Mouse (Mus musculus): Measurements from ENCODE around the gene Rimbp3. TPM values are rescaled to one million over a fixed set of nuclear protein-coding genes. Genes with fewer than 3 reads are reported as not detected.

The Rimbp3 gene
- total RNA-seq, 1 experiment: 2.9 TPM

GRCm38 (mm10) chr16:17232794-17233701 lies 24.6 kb downstream of the Rimbp3 start, which contains the start of gene Hic2:
TSS of gene Hic2 (plus strand) at chr16:17233572.
- in situ Hi-C loops (cut with MboI; ENCODE audit: low sequenced_read_pairs in 2 of 2, unreplicated experiment in 2 of 2): no loop called here
- TF ChIP-seq HCFC1 (IDR thresholded peaks at IDR 0.05; ENCODE audit: borderline replicate concordance, insufficient read depth, low read length) (no peak), MAFK (IDR thresholded peaks at IDR 0.05; ENCODE audit: insufficient read depth, low read depth, low read length) (no peak), ZNF384 (IDR thresholded peaks at IDR 0.05; ENCODE audit: low read depth, low read length) (no peak), ZC3H11A (IDR thresholded peaks at IDR 0.05; ENCODE audit: borderline replicate concordance, low read depth, low read length) (no peak), CHD2 (IDR thresholded peaks at IDR 0.05; ENCODE audit: low read depth, low read length) (no peak; the same call in 1 of the 2 replicates)
- H3K4me1 ChIP-seq (ENCODE audit: control insufficient read depth in 2 of 2, insufficient read depth in 2 of 2, low read length in 2 of 2, poor library complexity in 1 of 2): peaks cover 11 to 20% of the 10 kb centered on the region in 2 experiments

GRCm38 (mm10) chr16:17233702-17234498 lies 25.5 kb downstream of the Rimbp3 start:
- peaks cover 11 to 26% of the 10 kb centered on the region in 2 experiments for H3K4me1 ChIP-seq (ENCODE audit: control insufficient read depth in 2 of 2, insufficient read depth in 2 of 2, low read length in 2 of 2, poor library complexity in 1 of 2)
- H3K36me3 ChIP-seq (ENCODE audit: control insufficient read depth, insufficient read depth, low read length, poor library complexity, severe bottlenecking): peaks cover 4% of the 10 kb centered on the region; the same call in 1 of the 2 replicates
- no peaks in the 10 kb centered on the region for H3K9me3 ChIP-seq (ENCODE audit: control insufficient read depth, insufficient read depth, low read depth, low read length)
- peak overlapping the region; percentile 78 for H3K27ac ChIP-seq (ENCODE audit: insufficient read depth, low read depth, low read length, poor library complexity, severe bottlenecking)
- TF ChIP-seq CHD2 (IDR thresholded peaks at IDR 0.05; ENCODE audit: low read depth, low read length) (no peak), HCFC1 (IDR thresholded peaks at IDR 0.05; ENCODE audit: borderline replicate concordance, insufficient read depth, low read length) (0 out of 2 replicates have a peak, but pooled peaks have one; percentile 46)
- H3K9ac ChIP-seq (ENCODE audit: insufficient read depth, low read depth, low read length, poor library complexity, severe bottlenecking): peak overlapping the region; percentile 91
- in situ Hi-C loops (cut with MboI; ENCODE audit: low sequenced_read_pairs in 2 of 2, unreplicated experiment in 2 of 2): no loop called here
- H3K4me3 ChIP-seq (ENCODE audit: insufficient read depth in 1 of 2, low read depth in 1 of 2, low read length in 2 of 2, poor library complexity in 1 of 2, severe bottlenecking in 1 of 2): peak overlapping the region; percentile 87 to 91
- DNase-seq (ENCODE audit: low read depth, low spot score): peak; percentile 47

More at GRCm38 (mm10) chr16:17232794-17233701, 24.6 kb downstream of the Rimbp3 start, which contains the start of gene Hic2:
- Histone ChIP-seq H3K36me3 (ENCODE audit: control insufficient read depth, insufficient read depth, low read length, poor library complexity, severe bottlenecking) (peaks cover 4% of the 10 kb centered on the region; the same call in 1 of the 2 replicates), H3K4me3 (ENCODE audit: insufficient read depth in 1 of 2, low read depth in 1 of 2, low read length in 2 of 2, poor library complexity in 1 of 2, severe bottlenecking in 1 of 2) (peak within 1 kb of the TSS; percentile 87 to 91), H3K27ac (ENCODE audit: insufficient read depth, low read depth, low read length, poor library complexity, severe bottlenecking) (peak within 1 kb of the TSS; percentile 78), H3K9me3 (ENCODE audit: control insufficient read depth, insufficient read depth, low read depth, low read length) (no peaks in the 10 kb centered on the region), H3K9ac (ENCODE audit: insufficient read depth, low read depth, low read length, poor library complexity, severe bottlenecking) (peak within 1 kb of the TSS; percentile 91)
- peak; percentile 98 for DNase-seq (ENCODE audit: low read depth, low spot score)

GRCm38 (mm10) chr16:17234499-17234895 lies 26.1 kb downstream of the Rimbp3 start:
- peak; percentile 52 for DNase-seq (ENCODE audit: low read depth, low spot score)
- Histone ChIP-seq H3K27ac (ENCODE audit: insufficient read depth, low read depth, low read length, poor library complexity, severe bottlenecking) (peak overlapping the region; percentile 78; the same call in 1 of the 2 replicates), H3K36me3 (ENCODE audit: control insufficient read depth, insufficient read depth, low read length, poor library complexity, severe bottlenecking) (peaks cover 4% of the 10 kb centered on the region; the same call in 1 of the 2 replicates), H3K4me1 (ENCODE audit: control insufficient read depth in 2 of 2, insufficient read depth in 2 of 2, low read length in 2 of 2, poor library complexity in 1 of 2) (peaks cover 11 to 31% of the 10 kb centered on the region in 2 experiments), H3K4me3 (ENCODE audit: insufficient read depth in 1 of 2, low read depth in 1 of 2, low read length in 2 of 2, poor library complexity in 1 of 2, severe bottlenecking in 1 of 2) (peak overlapping the region; percentile 87 to 91), H3K9ac (ENCODE audit: insufficient read depth, low read depth, low read length, poor library complexity, severe bottlenecking) (peak overlapping the region; percentile 91), H3K9me3 (ENCODE audit: control insufficient read depth, insufficient read depth, low read depth, low read length) (no peaks in the 10 kb centered on the region)
- in situ Hi-C loops (cut with MboI; ENCODE audit: low sequenced_read_pairs in 2 of 2, unreplicated experiment in 2 of 2): no loop called here
- TF ChIP-seq MAFK (IDR thresholded peaks at IDR 0.05; ENCODE audit: insufficient read depth, low read depth, low read length): no peak
- TF ChIP-seq ZNF384 (IDR thresholded peaks at IDR 0.05; ENCODE audit: low read depth, low read length): no peak
- TF ChIP-seq ZC3H11A (IDR thresholded peaks at IDR 0.05; ENCODE audit: borderline replicate concordance, low read depth, low read length): no peak

- Histone ChIP-seq H3K4me3 (ENCODE audit: insufficient read depth in 1 of 2, low read depth in 1 of 2, low read length in 2 of 2, poor library complexity in 1 of 2, severe bottlenecking in 1 of 2) (peak overlapping the region; percentile 87 to 91), H3K36me3 (ENCODE audit: control insufficient read depth, insufficient read depth, low read length, poor library complexity, severe bottlenecking) (peaks cover 4% of the 10 kb centered on the region; the same call in 1 of the 2 replicates), H3K9me3 (ENCODE audit: control insufficient read depth, insufficient read depth, low read depth, low read length) (no peaks in the 10 kb centered on the region), H3K9ac (ENCODE audit: insufficient read depth, low read depth, low read length, poor library complexity, severe bottlenecking) (peak overlapping the region; percentile 91), H3K27ac (ENCODE audit: insufficient read depth, low read depth, low read length, poor library complexity, severe bottlenecking) (no peak overlapping the region), H3K4me1 (ENCODE audit: control insufficient read depth in 2 of 2, insufficient read depth in 2 of 2, low read length in 2 of 2, poor library complexity in 1 of 2) (peaks cover 11 to 36% of the 10 kb centered on the region in 2 experiments)
- DNase-seq (ENCODE audit: low read depth, low spot score): no peak
- in situ Hi-C loops (cut with MboI; ENCODE audit: low sequenced_read_pairs in 2 of 2, unreplicated experiment in 2 of 2): no loop called here
- TF ChIP-seq HCFC1 (IDR thresholded peaks at IDR 0.05; ENCODE audit: borderline replicate concordance, insufficient read depth, low read length): no peak
- no peak for TF ChIP-seq MAFK (IDR thresholded peaks at IDR 0.05; ENCODE audit: insufficient read depth, low read depth, low read length)
- TF ChIP-seq ZNF384 (IDR thresholded peaks at IDR 0.05; ENCODE audit: low read depth, low read length): no peak
- no peak for TF ChIP-seq ZC3H11A (IDR thresholded peaks at IDR 0.05; ENCODE audit: borderline replicate concordance, low read depth, low read length)
- TF ChIP-seq CHD2 (IDR thresholded peaks at IDR 0.05; ENCODE audit: low read depth, low read length): no peak
Observed at GRCm38 (mm10) chr16:17234916-17235665, 26.7 kb downstream of the Rimbp3 start.

Measured in ES-E14 (cell line).